Mouse (Mus musculus) small intestine, adult 2 months (tissue): Measurements from ENCODE around the gene Cldn2. TPM values are rescaled to one million over a fixed set of nuclear protein-coding genes. Genes with fewer than 3 reads are reported as not detected.

Experiments
- H3K27ac ChIP-seq: fragments of 200-500 bp; 2 replicates; pipeline ENCODE4 v1.5.1; 2012; ENCODE audit warnings: low read depth, low read length, control low read depth, inconsistent platforms; ENCODE audit not compliant: insufficient read depth
- H3K27me3 ChIP-seq: fragments of 200-500 bp; 2 replicates; pipeline ENCODE4 v1.6.1; 2012; ENCODE audit warnings: mild to moderate bottlenecking, moderate library complexity, low read length, inconsistent platforms; ENCODE audit not compliant: control insufficient read depth, insufficient read depth
- H3K36me3 ChIP-seq: fragments of 200-500 bp; 2 replicates; pipeline ENCODE4 v1.6.1; 2012; ENCODE audit warnings: mild to moderate bottlenecking, low read length, control low read depth, inconsistent platforms; ENCODE audit not compliant: control insufficient read depth, insufficient read depth
- H3K4me1 ChIP-seq: fragments of 200-500 bp; 2 replicates; pipeline ENCODE4 v1.6.1; 2012; ENCODE audit warnings: low read length, inconsistent platforms, mixed read lengths; ENCODE audit not compliant: control insufficient read depth, insufficient read depth, insufficient read length
- H3K4me3 ChIP-seq: fragments of 200-500 bp; 2 replicates; pipeline ENCODE4 v1.5.1; 2012; ENCODE audit warnings: low read depth, mild to moderate bottlenecking, control low read depth, inconsistent platforms, low read length, moderate library complexity
- CTCF ChIP-seq: fragments of 200-500 bp; IDR thresholded peaks from 2 replicates; pipeline ENCODE4 v1.5.1; 2012; ENCODE audit warnings: low read depth, mild to moderate bottlenecking, control low read depth, inconsistent platforms, low read length, moderate library complexity, mixed read lengths; ENCODE audit not compliant: insufficient replicate concordance, insufficient read length; ENCODE audit errors: extremely low read depth
- POLR2A ChIP-seq: fragments of 200-500 bp; IDR thresholded peaks from 2 replicates; pipeline ENCODE4 v1.6.1; 2012; ENCODE audit warnings: low read depth, mild to moderate bottlenecking, control low read depth, inconsistent platforms, low read length, moderate library complexity
- WGBS: fragments of 180-500 bp; shearing (Covaris S2); methylation state at CpG from one replicate; pipeline ENCODE4 v1.1.7; 2018; 5-methylcytosine and 5-hydroxymethylcytosine counted together
- polyA plus RNA-seq: library from polyadenylated mRNA; depleted of rRNA; stranded (reverse); fragments of >200 nt; gene quantifications from 2 replicates; pipeline ENCODE4 v1.2.3, GENCODE M21; 2012; rRNA removed

The Cldn2 gene
- polyA plus RNA-seq, 1 experiment, result 9.9 TPM

DNA sequence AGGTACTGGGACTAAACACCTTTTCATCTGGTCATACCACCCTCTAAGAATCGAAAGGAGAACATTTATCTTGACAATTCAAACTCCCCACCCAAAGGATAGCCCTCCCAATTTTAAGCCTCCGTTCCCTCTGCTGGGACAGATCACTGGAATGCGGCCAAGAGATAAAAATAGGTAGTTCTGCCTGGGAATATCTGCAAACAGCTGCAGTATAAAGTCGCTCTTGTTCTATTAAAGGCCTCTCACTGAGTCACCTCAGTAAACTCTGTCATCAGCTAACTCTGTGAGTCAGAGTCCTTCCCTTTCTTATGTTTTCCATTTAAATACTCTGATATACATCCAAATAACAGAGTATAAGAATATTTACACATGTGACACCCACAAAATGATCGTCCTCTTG lies 58.8 kb downstream of the Cldn2 start:
- Histone ChIP-seq H3K27me3 (no peaks in the 10 kb centered on the region), H3K4me1 (no peaks in the 10 kb centered on the region), H3K27ac (no peak overlapping the region), H3K4me3 (no peak overlapping the region), H3K36me3 (no peaks in the 10 kb centered on the region)
- WGBS, result 42% methylated on average over 5 of the region's 5 CpGs
- no peak for TF ChIP-seq POLR2A
- no peak for TF ChIP-seq CTCF

Other genes starting within 250 kb of the Cldn2 start
- gene Rnf128, start 237.5 kb upstream of the Cldn2 start, polyA plus RNA-seq, result 31.0 and 202 TPM in 2 replicates
- gene Tbc1d8b, start 115.8 kb upstream of the Cldn2 start, polyA plus RNA-seq, result 0.46 and 0.65 TPM in 2 replicates
- not detected in 2 replicates for gene Gm15013, start 86.3 kb upstream of the Cldn2 start, polyA plus RNA-seq
- gene Ripply1, start 18.5 kb upstream of the Cldn2 start, polyA plus RNA-seq, result not detected in 2 replicates
- 0.74 and 1.8 TPM in 2 replicates for gene Morc4, start 70.8 kb downstream of the Cldn2 start, polyA plus RNA-seq
- not detected in 2 replicates for gene Rbm41, start 197.8 kb downstream of the Cldn2 start, polyA plus RNA-seq